Mouse (Mus musculus) colon, adult 2 months (tissue): ENCODE measurements around the gene Cdkl4. TPM values are rescaled to one million over a fixed set of nuclear protein-coding genes. Genes with fewer than 3 reads are reported as not detected.

Source experiments
- polyA plus RNA-seq: library from polyadenylated mRNA; depleted of rRNA; stranded (reverse); fragments of >200 nt; gene quantifications from 2 replicates; pipeline ENCODE4 v1.2.3, GENCODE M21; 2012; rRNA removed

Cdkl4 gene
- polyA plus RNA-seq, result 0.07 TPM in 1 of 2 replicates, not detected in the other

GRCm38 (mm10) chr17:80577639-80578038, at the start of gene Cdkl4:
Cdkl4 (minus strand) TSS chr17:80577813.

GRCm38 (mm10) chr17:80480031-80480854, 97.4 kb downstream of the Cdkl4 start, which contains the start of gene Sos1:
Sos1 (minus strand) TSS chr17:80480453.

Other genes with a start within 250 kb of the Cdkl4 start
- 0.74 TPM in 1 of 2 replicates, not detected in the other for gene Gm10190, start 204.3 kb downstream of the Cdkl4 start, polyA plus RNA-seq
- gene Sos1, start 97.4 kb downstream of the Cdkl4 start, polyA plus RNA-seq, result 2.4 and 2.9 TPM in 2 replicates
- 26.5 and 28.1 TPM in 2 replicates for gene Map4k3, start 150.7 kb upstream of the Cdkl4 start, polyA plus RNA-seq